Mouse (Mus musculus): ENCODE data around the gene Pom121l2. TPM values are rescaled to one million over a fixed set of nuclear protein-coding genes. Genes with fewer than 3 reads are reported as not detected.

Gene Pom121l2
- not detected in 2 replicates for polyA plus RNA-seq (2012; ENCODE audit: insufficient read depth, insufficient read length, missing spikeins)

DNA sequence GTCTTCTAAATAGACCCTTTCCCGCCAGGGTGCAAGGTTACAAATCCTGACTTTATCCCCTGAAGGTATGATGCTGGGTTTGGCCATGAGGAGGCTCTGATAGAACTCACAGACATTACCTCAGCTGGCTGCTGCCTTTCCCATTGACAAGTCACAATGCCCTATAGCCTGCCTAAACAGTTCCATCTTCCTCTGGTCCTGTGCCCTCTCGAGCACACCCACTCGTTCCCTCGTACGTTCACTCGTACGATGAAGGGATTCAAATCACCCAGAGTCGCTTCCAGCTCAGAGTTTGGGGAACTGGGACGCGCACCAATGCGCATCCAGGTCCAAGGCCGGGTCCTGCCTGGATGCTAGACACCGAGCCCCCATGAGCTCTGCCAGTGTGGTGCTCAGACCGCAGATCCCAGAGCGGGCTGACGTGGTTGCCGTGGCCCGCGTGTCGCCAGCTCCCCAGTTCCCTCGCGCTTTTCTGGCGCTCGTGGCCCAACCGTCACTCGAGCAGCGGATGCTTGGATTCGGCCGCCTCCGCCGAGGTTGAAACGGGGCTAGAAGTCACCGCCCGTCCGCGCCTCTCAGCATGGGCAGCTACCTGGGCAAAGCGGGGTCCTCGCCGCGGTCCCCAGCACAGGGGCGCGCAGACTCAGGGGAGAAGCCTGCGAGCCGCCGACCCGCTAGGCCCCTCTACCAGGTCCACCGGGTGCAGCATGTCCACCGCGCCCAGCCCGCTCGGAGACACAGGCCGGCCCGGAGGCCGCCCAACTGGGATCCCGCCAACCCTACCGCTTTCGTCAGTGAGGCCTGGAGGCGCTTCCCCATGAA is at the start of gene Pom121l2:
TSS of gene Pom121l2 (plus strand) at position 214 of the 822 bp plus-strand sequence.
- peak within 1 kb of the TSS; percentile 58 for H3K4me3 ChIP-seq (ENCODE audit: insufficient read depth, low read depth, low read length)
- no peak within 1 kb of the TSS for H3K27ac ChIP-seq (replicated peaks; ENCODE audit: low read depth, low read length)
- H3K4me1 ChIP-seq (ENCODE audit: control insufficient read depth, insufficient read depth, insufficient read length, low read length) = peaks cover 2% of the 10 kb centered on the region; the same call in 1 of the 2 replicates

DNA sequence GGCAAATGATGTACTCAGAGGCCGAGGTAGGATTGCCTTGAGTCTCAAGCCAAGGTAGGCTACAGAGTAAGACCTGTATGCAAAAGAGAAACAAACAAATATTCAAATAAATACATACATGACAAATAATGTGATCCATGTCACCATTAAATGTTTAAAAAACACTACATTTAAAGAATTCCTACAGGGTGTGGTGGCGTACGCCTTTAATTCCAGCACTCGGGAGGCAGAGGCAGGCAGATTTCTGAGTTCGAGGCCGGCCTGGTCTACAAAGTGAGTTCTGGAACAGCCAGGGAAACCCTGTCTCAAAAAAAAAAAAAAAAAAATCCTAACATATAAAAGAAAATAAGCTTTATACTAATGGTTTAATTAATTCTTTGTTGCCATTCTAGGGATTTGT is 49.3 kb upstream of the Pom121l2 start:
- no peak overlapping the region for H3K27ac ChIP-seq (replicated peaks; ENCODE audit: low read depth, low read length)
- H3K4me3 ChIP-seq (ENCODE audit: insufficient read depth, low read depth, low read length) = no peak overlapping the region
- no peaks in the 10 kb centered on the region for H3K4me1 ChIP-seq (ENCODE audit: control insufficient read depth, insufficient read depth, insufficient read length, low read length)

DNA sequence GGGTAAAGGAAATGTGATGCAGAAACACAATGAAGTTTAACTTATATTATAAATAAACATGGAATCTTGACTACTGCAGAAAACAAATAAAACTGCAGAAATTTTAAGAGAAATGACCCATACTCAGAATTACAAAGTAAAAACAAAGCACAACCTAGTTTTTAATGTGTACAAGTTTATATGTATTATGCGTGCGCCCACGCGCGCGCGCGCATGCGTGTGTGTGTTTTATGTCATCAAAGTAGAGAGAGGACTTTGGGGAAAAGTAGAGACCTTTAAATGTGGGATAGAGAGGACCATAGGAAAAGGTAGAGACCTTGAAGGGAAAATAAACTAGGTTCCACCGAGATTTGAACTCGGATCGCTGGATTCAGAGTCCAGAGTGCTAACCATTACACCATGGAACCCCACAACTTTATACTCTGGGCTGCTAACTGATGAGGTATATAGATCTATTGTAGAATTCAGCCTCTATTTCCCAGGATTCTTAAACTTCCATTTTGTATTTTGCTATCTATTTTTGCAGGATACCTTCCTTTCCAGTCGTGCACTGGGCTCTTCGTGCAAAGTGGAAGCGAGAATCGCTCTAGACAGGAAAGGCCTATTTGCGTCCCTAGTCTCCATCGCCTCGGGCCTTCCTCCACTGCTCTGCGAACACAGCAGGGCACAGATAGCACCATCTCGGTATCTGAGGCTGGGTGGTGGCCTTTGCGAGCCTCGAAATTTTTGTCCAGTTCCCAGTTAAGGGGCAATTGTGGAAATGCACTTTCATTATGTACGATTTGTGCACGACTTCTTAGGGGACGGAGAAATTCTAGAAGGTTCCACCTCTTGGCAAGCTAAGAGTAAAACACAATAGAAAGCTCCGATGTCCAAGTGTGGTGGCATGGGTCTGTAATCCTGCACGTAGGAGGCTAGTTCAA is 47.1 kb upstream of the Pom121l2 start:
- Histone ChIP-seq H3K4me1 (ENCODE audit: control insufficient read depth, insufficient read depth, insufficient read length, low read length) (no peaks in the 10 kb centered on the region), H3K27ac (replicated peaks; ENCODE audit: low read depth, low read length) (no peak overlapping the region), H3K4me3 (ENCODE audit: insufficient read depth, low read depth, low read length) (no peak overlapping the region)

DNA sequence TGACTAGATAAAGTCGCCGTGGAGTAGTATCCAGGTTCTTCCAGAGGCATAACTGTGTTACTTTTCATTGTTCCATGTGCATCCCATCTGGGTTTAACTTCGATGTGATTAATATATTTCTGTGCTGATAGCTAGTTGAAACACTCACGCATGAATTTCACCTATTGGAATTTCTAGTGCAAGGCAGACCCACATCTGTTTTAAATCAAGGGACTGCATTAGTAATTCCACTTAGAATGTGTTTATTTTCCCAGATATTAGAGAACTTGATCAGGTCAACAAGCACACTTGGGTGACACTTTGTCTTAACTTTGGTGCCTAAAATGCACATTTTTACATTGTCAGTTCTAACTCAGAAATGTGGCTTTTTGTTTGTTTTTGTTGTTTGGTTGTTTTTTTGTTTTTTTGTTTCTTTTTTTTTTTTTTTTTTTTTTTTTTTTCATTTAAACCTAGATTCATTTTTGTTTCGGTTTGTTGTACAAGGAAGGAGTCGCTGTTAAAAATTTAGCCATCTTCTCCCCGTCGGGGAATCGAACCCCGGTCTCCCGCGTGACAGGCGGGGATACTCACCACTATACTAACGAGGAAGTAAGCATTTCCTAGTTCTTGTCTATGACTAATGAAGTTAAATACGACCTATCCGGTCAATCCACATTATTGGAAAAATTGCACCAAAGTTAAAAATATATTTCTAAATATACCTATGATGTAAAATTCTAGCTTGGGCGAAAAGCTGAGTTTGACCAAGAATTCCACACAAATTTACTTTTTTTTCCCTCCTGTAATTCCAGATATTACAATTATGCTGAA is 45.8 kb upstream of the Pom121l2 start:
- Histone ChIP-seq H3K27ac (replicated peaks; ENCODE audit: low read depth, low read length) (no peak overlapping the region), H3K4me3 (ENCODE audit: insufficient read depth, low read depth, low read length) (no peak overlapping the region), H3K4me1 (ENCODE audit: control insufficient read depth, insufficient read depth, insufficient read length, low read length) (no peaks in the 10 kb centered on the region)

DNA sequence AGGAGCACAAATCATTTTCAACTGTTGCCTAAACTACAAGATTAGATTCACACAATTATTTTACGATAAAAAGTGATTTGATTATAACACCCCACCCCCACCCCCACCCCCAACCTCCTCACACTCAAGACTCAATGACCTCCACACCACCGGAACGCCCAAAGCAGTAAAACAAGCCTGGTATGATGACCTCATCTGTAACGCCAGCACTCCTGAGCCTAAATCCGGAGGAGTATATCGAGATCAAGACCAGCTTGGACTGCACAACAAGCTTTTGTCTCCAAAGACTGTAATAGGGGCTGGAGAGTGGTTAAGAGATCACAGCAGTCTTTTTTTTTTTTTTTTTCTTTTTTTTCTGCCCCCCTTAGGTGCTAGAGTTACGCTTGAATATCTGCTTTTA is 45.2 kb upstream of the Pom121l2 start:
- H3K4me1 ChIP-seq (ENCODE audit: control insufficient read depth, insufficient read depth, insufficient read length, low read length) = no peaks in the 10 kb centered on the region
- H3K4me3 ChIP-seq (ENCODE audit: insufficient read depth, low read depth, low read length) = no peak overlapping the region
- no peak overlapping the region for H3K27ac ChIP-seq (replicated peaks; ENCODE audit: low read depth, low read length)

DNA sequence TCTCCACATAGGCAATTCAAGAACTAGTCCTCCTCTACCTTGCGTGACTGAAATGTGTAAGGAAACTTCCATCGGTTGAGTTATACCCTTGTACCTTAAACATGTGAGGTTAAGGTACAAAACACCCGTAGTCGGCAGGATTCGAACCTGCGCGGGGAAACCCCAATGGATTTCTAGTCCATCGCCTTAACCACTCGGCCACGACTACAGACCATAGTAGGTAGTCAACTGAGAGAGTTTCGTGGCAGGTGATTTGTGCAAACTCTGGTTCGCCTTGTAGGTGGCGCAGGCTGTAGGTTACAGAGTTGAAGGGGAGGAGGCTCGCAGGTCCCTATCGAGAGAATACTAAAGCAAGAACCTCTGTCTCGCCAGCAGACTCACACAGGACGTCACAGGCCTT is 44.0 kb upstream of the Pom121l2 start:
- Histone ChIP-seq H3K27ac (replicated peaks; ENCODE audit: low read depth, low read length) (no peak overlapping the region), H3K4me3 (ENCODE audit: insufficient read depth, low read depth, low read length) (no peak overlapping the region), H3K4me1 (ENCODE audit: control insufficient read depth, insufficient read depth, insufficient read length, low read length) (peaks cover 2% of the 10 kb centered on the region; the same call in 1 of the 2 replicates)

DNA sequence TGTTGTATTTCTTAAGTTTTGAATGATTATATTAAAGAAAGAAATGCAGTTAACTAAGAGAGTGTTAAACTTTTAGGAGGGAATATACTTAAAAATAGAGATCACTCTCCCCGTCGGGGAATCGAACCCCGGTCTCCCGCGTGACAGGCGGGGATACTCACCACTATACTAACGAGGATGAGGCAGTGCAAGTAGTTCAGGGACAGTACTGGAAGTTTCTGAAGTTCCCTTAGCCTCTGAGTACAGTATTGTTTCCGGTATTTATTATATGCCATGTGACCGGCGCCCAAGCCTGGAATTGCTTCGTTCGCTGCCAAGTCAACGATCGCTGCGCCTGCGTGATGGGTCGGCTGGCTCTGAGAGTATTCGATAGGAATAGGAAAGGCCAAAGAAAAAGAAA is 40.8 kb upstream of the Pom121l2 start:
- peaks cover 2% of the 10 kb centered on the region; the same call in 1 of the 2 replicates for H3K4me1 ChIP-seq (ENCODE audit: control insufficient read depth, insufficient read depth, insufficient read length, low read length)
- H3K27ac ChIP-seq (replicated peaks; ENCODE audit: low read depth, low read length) = no peak overlapping the region
- H3K4me3 ChIP-seq (ENCODE audit: insufficient read depth, low read depth, low read length) = peak overlapping the region; percentile 55

DNA sequence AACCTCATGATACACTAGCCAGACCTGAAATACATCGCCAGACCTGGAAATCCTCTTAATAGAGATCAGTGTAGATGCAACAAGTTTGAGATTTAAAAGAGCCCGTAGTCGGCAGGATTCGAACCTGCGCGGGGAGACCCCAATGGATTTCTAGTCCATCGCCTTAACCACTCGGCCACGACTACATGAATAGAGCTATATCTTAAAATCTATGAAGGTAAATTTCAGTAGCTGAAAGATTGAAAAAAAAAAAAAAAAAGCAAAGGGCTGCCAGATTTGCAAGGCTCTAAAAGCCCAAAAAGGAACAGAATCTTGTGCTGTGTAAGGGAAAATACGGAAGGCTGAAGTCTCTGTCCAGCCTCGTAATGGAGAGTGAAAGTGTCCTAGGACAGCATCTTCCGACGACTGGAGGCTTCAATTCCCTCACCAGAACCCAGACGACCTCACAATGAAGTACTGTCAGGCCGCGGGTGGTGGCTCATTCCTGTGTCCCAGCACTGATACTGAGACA is 40.1 kb upstream of the Pom121l2 start:
- peak overlapping the region; percentile 55 for H3K4me3 ChIP-seq (ENCODE audit: insufficient read depth, low read depth, low read length)
- peaks cover 2% of the 10 kb centered on the region; the same call in 1 of the 2 replicates for H3K4me1 ChIP-seq (ENCODE audit: control insufficient read depth, insufficient read depth, insufficient read length, low read length)
- no peak overlapping the region for H3K27ac ChIP-seq (replicated peaks; ENCODE audit: low read depth, low read length)

DNA sequence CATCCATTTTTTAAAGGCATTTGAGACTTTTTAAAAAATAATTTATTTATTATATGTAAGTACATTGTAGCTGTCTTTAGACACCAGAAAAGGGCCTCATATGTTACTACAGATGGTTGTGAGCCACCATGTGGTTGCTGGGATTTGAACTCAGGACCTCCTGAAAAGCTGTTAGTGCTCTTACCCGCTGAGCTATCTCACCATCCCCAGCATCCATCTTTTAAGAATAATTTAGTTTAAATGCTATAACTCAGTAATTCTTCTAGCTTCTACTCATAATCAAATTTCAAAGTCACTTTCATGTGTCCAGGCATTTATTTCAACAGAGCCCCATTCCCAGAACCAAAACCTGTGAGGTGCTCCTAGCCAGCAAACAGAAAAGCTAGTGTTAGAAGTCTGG is 37.4 kb upstream of the Pom121l2 start:
- Histone ChIP-seq H3K4me1 (ENCODE audit: control insufficient read depth, insufficient read depth, insufficient read length, low read length) (peaks cover 2% of the 10 kb centered on the region; the same call in 1 of the 2 replicates), H3K4me3 (ENCODE audit: insufficient read depth, low read depth, low read length) (no peak overlapping the region), H3K27ac (replicated peaks; ENCODE audit: low read depth, low read length) (no peak overlapping the region)

DNA sequence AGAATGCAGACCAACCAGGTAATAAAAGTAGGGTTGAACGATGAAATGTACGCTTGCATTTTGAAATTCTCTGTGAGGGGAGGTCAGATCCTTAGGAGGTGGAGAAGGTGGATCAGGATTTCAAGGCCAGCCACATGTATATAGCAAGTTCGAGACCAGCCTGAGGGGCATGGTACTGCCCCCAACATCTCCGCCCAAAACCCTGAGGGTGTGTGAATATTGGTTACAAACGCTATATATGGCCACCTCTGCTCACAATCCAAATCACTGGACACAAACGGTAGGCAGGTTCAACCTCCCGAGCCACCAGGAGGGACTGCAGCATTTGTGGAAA is 36.4 kb upstream of the Pom121l2 start:
- Histone ChIP-seq H3K27ac (replicated peaks; ENCODE audit: low read depth, low read length) (no peak overlapping the region), H3K4me3 (ENCODE audit: insufficient read depth, low read depth, low read length) (peak overlapping the region; percentile 84)

DNA sequence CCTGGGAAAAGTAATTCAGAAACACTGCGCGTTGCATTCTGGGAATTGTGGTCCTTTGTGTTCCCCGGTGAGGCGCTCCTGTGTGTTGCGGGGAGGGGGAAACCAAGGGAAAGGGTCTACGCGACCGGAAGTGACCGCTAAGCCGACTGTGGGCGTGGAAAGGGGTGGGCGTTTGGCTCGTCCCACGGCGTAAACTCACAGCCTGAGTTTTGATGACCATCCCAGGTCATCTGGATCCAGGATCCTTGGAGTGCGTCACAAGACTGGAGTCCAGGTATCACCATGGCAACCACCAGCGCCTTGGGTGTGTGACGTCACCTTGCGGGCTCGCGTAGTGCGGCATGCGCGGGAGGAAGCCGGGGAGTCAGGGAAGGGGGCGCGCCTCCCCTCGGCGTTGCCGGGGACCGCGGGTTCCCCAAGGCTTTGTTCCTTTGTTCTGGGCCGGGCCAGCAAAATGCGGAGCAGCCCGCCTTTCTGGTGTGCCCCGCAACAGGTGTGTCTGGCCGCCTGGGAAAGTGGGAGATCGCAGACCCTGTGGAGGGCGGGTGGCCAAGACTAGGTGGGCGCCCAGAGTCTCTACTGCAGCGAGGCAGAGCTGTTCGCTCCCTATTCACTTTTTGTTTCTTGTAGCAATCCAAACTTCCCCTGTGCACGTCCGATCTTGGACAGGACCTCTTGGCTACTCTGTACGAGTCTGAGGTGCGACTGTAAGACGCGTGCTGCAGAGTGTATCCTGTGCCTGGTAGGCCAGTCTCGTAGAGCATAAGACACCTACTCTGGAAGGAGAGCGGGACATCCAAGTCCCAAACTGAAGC is 35.9 kb upstream of the Pom121l2 start, which contains the start of gene Zfp184:
TSS of gene Zfp184 (plus strand) at position 169 of the 815 bp plus-strand sequence.
- H3K4me3 ChIP-seq (ENCODE audit: insufficient read depth, low read depth, low read length) = peak within 1 kb of the TSS; percentile 84
- H3K27ac ChIP-seq (replicated peaks; ENCODE audit: low read depth, low read length) = no peak within 1 kb of the TSS
- peaks cover 2% of the 10 kb centered on the region; the same call in 1 of the 2 replicates for H3K4me1 ChIP-seq (ENCODE audit: control insufficient read depth, insufficient read depth, insufficient read length, low read length)

More for the DNA sequence above, 36.4 kb upstream of the Pom121l2 start:
- peaks cover 2% of the 10 kb centered on the region; the same call in 1 of the 2 replicates for H3K4me1 ChIP-seq (ENCODE audit: control insufficient read depth, insufficient read depth, insufficient read length, low read length)

DNA sequence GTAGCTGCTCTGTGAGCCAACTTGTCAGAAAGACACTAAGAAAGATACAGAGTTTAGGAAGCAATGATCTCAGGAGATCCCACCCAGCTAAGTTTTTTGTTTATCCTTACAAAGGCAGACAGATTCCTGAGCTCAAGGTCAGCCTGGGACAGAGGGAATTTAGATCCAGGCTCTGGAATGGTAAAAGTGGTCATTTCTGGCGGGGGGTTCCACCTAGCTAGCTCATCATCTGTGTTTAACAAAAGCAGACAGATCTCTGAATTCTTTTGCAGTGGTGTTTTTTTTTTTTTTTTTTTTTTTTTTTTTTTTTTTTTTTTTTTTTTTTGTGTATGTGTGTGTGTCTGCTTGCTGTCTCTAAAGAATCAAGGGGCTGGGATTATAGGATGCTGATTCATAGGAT is 11.7 kb upstream of the Pom121l2 start:
- Histone ChIP-seq H3K27ac (replicated peaks; ENCODE audit: low read depth, low read length) (no peak overlapping the region), H3K4me1 (ENCODE audit: control insufficient read depth, insufficient read depth, insufficient read length, low read length) (no peaks in the 10 kb centered on the region), H3K4me3 (ENCODE audit: insufficient read depth, low read depth, low read length) (no peak overlapping the region)

DNA sequence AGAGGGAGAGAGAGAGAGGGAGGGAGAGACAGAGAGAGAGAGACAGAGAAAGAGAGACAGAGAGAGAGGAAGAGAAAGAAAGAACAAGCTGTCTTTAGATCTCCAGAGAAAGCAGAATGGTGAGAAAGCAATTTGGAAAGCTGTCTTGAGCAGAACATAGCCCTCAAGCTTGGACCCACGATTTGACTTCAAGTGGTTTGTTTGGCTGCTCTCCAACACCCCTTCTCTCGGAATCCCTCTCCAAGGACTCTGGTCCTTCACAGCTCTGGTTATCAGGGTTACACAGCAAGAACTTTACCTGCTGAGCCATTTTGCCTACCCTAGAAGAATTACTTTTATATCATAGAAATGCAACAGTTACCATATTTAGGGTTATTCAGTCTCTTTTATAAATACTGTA is 11.2 kb upstream of the Pom121l2 start:
- Histone ChIP-seq H3K27ac (replicated peaks; ENCODE audit: low read depth, low read length) (no peak overlapping the region), H3K4me3 (ENCODE audit: insufficient read depth, low read depth, low read length) (no peak overlapping the region), H3K4me1 (ENCODE audit: control insufficient read depth, insufficient read depth, insufficient read length, low read length) (no peaks in the 10 kb centered on the region)

DNA sequence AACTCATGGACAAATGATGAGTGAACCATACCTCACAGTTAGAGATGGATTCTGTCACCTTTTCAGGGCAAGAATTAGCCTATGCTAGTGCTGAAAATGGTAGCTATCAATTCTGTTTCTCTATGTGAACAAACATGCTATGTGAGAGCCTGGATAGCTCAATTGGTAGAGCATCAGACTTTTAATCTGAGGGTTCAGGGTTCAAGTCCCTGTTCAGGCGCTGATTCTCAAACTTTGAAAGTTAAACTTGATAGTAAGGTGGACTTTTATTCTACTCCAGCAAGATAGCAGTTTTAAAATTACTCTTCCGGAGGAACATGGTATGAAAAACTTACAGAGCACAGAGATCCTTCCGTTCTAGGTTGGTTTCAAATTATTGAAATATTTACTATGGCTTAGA is 9.4 kb upstream of the Pom121l2 start:
- Histone ChIP-seq H3K27ac (replicated peaks; ENCODE audit: low read depth, low read length) (no peak overlapping the region), H3K4me1 (ENCODE audit: control insufficient read depth, insufficient read depth, insufficient read length, low read length) (no peaks in the 10 kb centered on the region), H3K4me3 (ENCODE audit: insufficient read depth, low read depth, low read length) (no peak overlapping the region)

Data from brown adipose tissue, adult 24 weeks (tissue).